Mouse (Mus musculus) stomach, embryonic 15.5 days (tissue): ENCODE measurements around the gene 2610528A11Rik. TPM values are rescaled to one million over a fixed set of nuclear protein-coding genes. Genes with fewer than 3 reads are reported as not detected.

Experiments used
- ATAC-seq: fragments of 200-750 bp; cut with Nextera tagmentation; 2 replicates; pipeline ENCODE4 v1.8.0; 2017; ENCODE audit warnings: low read depth, moderate number of reproducible peaks, moderate TSS enrichment; ENCODE audit not compliant: insufficient read depth, low FRiP score
- H3K27ac ChIP-seq: fragments of 300-500 bp; sonication (generic); 2 replicates; pipeline ENCODE4 v1.5.1; 2015; ENCODE audit warnings: mild to moderate bottlenecking, inconsistent platforms
- H3K27me3 ChIP-seq: fragments of 300-500 bp; sonication (generic); replicated peaks from 2 replicates; pipeline ENCODE4 v1.6.1; 2015; ENCODE audit warnings: inconsistent platforms
- H3K36me3 ChIP-seq: fragments of 300-500 bp; sonication (generic); 2 replicates; pipeline ENCODE4 v1.6.1; 2015; ENCODE audit warnings: inconsistent platforms
- H3K4me1 ChIP-seq: fragments of 300-500 bp; sonication (generic); 2 replicates; pipeline ENCODE4 v1.6.1; 2015; ENCODE audit warnings: inconsistent platforms
- H3K4me2 ChIP-seq: fragments of 300-500 bp; sonication (generic); 2 replicates; pipeline ENCODE4 v1.6.1; 2015; ENCODE audit warnings: mild to moderate bottlenecking, inconsistent platforms
- H3K4me3 ChIP-seq: fragments of 300-500 bp; sonication (generic); replicated peaks from 2 replicates; pipeline ENCODE4 v1.5.1; 2015; ENCODE audit warnings: inconsistent platforms
- H3K9ac ChIP-seq: fragments of 300-500 bp; sonication (generic); 2 replicates; pipeline ENCODE4 v1.6.1; 2015; ENCODE audit warnings: inconsistent platforms
- H3K9me3 ChIP-seq: fragments of 300-500 bp; sonication (generic); 2 replicates; pipeline ENCODE4 v1.6.1; 2016; ENCODE audit warnings: inconsistent platforms
- whole genome bisulfite sequencing: fragments of 180-500 bp; shearing (Covaris S2); methylation state at CpG from one replicate; pipeline ENCODE4 v1.1.7; 2015; 5-methylcytosine and 5-hydroxymethylcytosine counted together
- polyA plus RNA-seq: library from polyadenylated mRNA; unstranded; fragments of >200 nt; fragmentation: Nextera tagmentation; extraction: Ambion mirVana; gene quantifications from 2 replicates; pipeline ENCODE4 v1.2.1, GENCODE M21; 2015

Gene 2610528A11Rik
- polyA plus RNA-seq, 1 experiment from 2014 or later = 12.5 TPM

DNA sequence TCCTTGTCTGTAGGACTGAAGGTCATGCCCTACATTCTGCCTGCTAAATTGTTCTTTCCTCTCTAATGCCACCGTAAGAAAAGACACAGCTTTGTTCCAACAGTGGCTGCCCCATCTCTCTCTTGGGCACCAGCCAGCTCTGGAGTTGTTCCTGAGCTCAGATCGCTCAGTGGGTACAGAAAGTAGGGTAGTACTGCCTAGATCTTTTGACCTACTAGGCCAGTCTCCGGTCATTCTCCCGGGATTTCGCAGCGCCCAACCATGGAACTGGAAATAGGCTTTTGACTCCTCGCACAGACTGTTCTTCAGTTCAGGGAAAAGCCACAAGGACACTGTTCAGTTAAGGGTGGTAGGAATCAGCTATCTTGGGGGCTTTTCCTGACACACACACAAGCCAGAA is 891 bp downstream of the 2610528A11Rik start:
- Histone ChIP-seq H3K4me1 (no peaks in the 10 kb centered on the region), H3K4me2 (no peak overlapping the region), H3K27me3 (no peaks in the 10 kb centered on the region), H3K36me3 (no peaks in the 10 kb centered on the region), H3K9me3 (no peaks in the 10 kb centered on the region), H3K9ac (no peak overlapping the region), H3K27ac (no peak overlapping the region), H3K4me3 (no peak overlapping the region)
- 91% methylated on average over 7 of the region's 7 CpGs for WGBS
- ATAC-seq = no peak

- Histone ChIP-seq H3K4me1 (no peaks in the 10 kb centered on the region), H3K27ac (no peak overlapping the region), H3K4me3 (no peak overlapping the region), H3K27me3 (no peaks in the 10 kb centered on the region), H3K36me3 (no peaks in the 10 kb centered on the region), H3K4me2 (no peak overlapping the region), H3K9me3 (no peaks in the 10 kb centered on the region), H3K9ac (no peak overlapping the region)
- no peak for ATAC-seq
Observed at GRCm38 (mm10) chr14:37111371-37111770, 2.5 kb downstream of the 2610528A11Rik start.

DNA sequence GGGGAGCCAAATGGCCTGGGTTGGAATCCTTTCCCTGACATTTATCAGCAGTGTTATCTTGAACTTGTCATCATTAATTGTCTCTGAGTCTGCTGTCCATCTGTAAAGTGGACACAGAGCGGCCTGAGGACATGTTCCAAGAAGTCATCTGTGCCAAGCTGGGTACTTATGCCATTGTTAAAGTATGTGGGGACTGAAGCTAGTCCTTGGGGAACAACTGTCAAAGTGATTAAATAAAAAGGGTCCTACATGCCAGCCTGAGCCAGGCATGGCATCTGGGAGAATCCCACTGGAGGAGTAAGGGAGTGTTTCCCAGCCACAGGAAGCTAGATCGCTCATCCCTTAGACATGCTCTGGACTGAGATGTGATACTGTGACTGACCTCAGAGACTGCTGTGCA is 3.4 kb downstream of the 2610528A11Rik start:
- no peak overlapping the region for H3K27ac ChIP-seq
- no peak overlapping the region for H3K9ac ChIP-seq
- H3K4me1 ChIP-seq = no peaks in the 10 kb centered on the region
- no peaks in the 10 kb centered on the region for H3K27me3 ChIP-seq
- H3K4me2 ChIP-seq = no peak overlapping the region
- no peaks in the 10 kb centered on the region for H3K9me3 ChIP-seq
- ATAC-seq = no peak
- WGBS = 66% methylated on average over 2 of the region's 2 CpGs
- H3K4me3 ChIP-seq = no peak overlapping the region
- no peaks in the 10 kb centered on the region for H3K36me3 ChIP-seq

DNA sequence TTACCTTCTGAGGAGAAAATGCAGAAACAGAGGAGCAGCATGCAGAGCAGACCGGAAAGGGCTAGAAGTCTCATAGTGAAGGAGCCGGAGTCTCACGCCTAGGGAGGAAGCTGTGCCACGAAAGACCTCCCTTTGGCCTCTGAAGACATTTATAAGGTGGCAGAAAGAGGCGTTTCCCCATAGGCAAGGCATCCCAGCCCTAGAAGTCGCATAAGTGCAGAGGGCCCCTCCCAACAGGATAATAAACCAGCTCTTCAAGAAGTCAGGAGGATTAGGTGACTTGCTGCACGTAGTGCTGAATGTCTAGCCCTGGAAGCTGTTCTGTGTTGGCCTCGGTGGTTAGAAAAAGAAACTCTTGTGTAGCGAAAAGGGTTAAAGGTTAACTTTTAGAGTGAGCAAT is 3.8 kb downstream of the 2610528A11Rik start:
- Histone ChIP-seq H3K4me2 (no peak overlapping the region), H3K36me3 (no peaks in the 10 kb centered on the region), H3K9me3 (no peaks in the 10 kb centered on the region), H3K4me3 (no peak overlapping the region), H3K4me1 (no peaks in the 10 kb centered on the region), H3K27ac (no peak overlapping the region), H3K9ac (no peak overlapping the region), H3K27me3 (no peaks in the 10 kb centered on the region)
- ATAC-seq = no peak
- 33% methylated on average over 9 of the region's 9 CpGs for WGBS

- ATAC-seq = no peak
- 63% methylated on average over 8 of the region's 8 CpGs for WGBS
- Histone ChIP-seq H3K36me3 (no peaks in the 10 kb centered on the region), H3K4me3 (no peak overlapping the region), H3K4me2 (no peak overlapping the region), H3K4me1 (no peaks in the 10 kb centered on the region), H3K27me3 (no peaks in the 10 kb centered on the region), H3K27ac (no peak overlapping the region), H3K9ac (no peak overlapping the region), H3K9me3 (no peaks in the 10 kb centered on the region)
Observed at GRCm38 (mm10) chr14:37109460-37109859, 4.4 kb downstream of the 2610528A11Rik start.

DNA sequence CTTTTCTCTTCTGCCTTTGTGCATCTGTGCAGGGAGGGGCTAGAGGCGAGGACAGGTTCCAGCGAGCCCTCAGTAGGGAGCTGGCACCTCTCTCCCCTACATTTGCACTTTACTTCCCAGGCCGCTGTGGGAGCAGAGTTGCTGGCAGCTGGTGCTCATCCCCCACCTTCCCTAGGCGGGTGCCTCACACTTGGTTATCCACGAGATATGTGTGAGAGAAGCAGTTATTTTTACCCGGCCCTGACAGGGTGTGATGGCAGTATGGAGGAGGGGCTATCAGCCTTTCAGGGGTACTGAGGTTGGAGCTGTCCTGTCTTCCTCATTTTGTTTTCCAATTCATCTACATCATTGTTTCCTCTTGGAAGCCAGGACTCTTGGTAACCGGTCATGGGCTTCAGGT is 8.0 kb downstream of the 2610528A11Rik start:
- WGBS = 23% methylated on average over 7 of the region's 7 CpGs

DNA sequence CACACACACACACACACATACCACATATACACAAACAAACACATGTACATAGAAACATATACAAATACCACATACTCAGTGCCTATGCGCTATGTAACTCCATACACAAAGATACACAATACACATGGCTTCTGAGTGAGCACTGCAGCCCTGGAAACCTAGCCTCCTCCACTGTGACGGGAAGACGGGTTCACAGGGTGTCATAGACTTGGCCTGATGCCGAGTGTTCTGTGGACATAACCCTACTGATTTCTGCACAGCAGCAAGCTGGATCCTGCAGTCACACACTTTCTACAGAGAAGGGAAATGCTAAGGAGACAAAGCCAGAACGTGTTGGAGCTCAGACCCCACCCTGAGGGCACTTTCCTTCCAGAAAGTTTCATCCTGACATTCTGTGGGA is 9.1 kb downstream of the 2610528A11Rik start:
- H3K27me3 ChIP-seq = no peaks in the 10 kb centered on the region
- no peak overlapping the region for H3K27ac ChIP-seq
- no peak overlapping the region for H3K9ac ChIP-seq
- WGBS = 29% methylated on average over 5 of the region's 5 CpGs
- H3K4me3 ChIP-seq = no peak overlapping the region
- H3K4me2 ChIP-seq = no peak overlapping the region
- no peaks in the 10 kb centered on the region for H3K4me1 ChIP-seq
- H3K9me3 ChIP-seq = no peaks in the 10 kb centered on the region
- H3K36me3 ChIP-seq = no peaks in the 10 kb centered on the region
- ATAC-seq = 0 out of 2 replicates have a peak, but pooled peaks have one; percentile 35

More for the DNA sequence above, 8.0 kb downstream of the 2610528A11Rik start:
- Histone ChIP-seq H3K4me2 (no peak overlapping the region), H3K4me3 (no peak overlapping the region), H3K4me1 (no peaks in the 10 kb centered on the region), H3K9me3 (no peaks in the 10 kb centered on the region), H3K27me3 (no peaks in the 10 kb centered on the region), H3K27ac (no peak overlapping the region), H3K9ac (no peak overlapping the region), H3K36me3 (no peaks in the 10 kb centered on the region)
- no peak for ATAC-seq

GRCm38 (mm10) chr14:37102484-37102883 is 11.3 kb downstream of the 2610528A11Rik start:
- Histone ChIP-seq H3K4me2 (no peak overlapping the region), H3K9me3 (no peaks in the 10 kb centered on the region), H3K27me3 (peaks cover 19% of the 10 kb centered on the region), H3K36me3 (no peaks in the 10 kb centered on the region), H3K27ac (no peak overlapping the region), H3K4me1 (no peaks in the 10 kb centered on the region; the same call in none of the 2 replicates), H3K4me3 (no peak overlapping the region), H3K9ac (no peak overlapping the region)
- 68% methylated on average over 3 of the region's 3 CpGs for WGBS
- no peak for ATAC-seq

DNA sequence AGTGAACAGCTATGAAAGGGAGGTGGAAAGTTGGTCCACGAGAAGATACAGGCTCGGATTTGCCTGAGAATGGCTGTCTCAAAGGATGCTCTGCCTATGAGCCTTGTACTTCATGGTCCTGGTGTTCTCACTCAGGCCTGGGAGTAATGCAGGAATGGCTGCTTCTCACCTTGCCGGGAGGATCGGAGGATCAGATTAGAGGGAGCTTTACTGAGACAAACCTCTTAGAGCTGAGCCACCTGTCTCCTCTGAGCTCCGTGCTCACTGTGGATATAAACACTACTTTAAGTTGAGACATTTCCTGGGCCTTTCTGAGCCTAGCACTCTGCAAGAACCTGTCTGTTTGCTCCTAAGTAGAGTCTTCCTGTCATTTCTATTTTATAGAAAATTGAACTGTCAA is 12.3 kb downstream of the 2610528A11Rik start:
- Histone ChIP-seq H3K9me3 (no peaks in the 10 kb centered on the region), H3K4me1 (no peaks in the 10 kb centered on the region; the same call in none of the 2 replicates), H3K36me3 (no peaks in the 10 kb centered on the region), H3K4me3 (no peak overlapping the region), H3K9ac (no peak overlapping the region), H3K27me3 (peaks cover 25% of the 10 kb centered on the region), H3K27ac (no peak overlapping the region), H3K4me2 (no peak overlapping the region)
- 56% methylated on average over 5 of the region's 5 CpGs for WGBS
- no peak for ATAC-seq

GRCm38 (mm10) chr14:37097956-37098530 is 15.8 kb downstream of the 2610528A11Rik start, which contains the start of gene Cdhr1:
Cdhr1 (minus strand) TSS chr14:37098347.
- peak; percentile 68 for ATAC-seq
- Histone ChIP-seq H3K4me2 (peak within 1 kb of the TSS; percentile 50), H3K4me3 (peak within 1 kb of the TSS; percentile 21), H3K4me1 (no peaks in the 10 kb centered on the region; the same call in none of the 2 replicates), H3K9ac (no peak within 1 kb of the TSS), H3K9me3 (no peaks in the 10 kb centered on the region), H3K27me3 (peaks cover 25% of the 10 kb centered on the region), H3K36me3 (no peaks in the 10 kb centered on the region), H3K27ac (no peak within 1 kb of the TSS)
- 1% methylated on average over 30 of the region's 30 CpGs for WGBS

DNA sequence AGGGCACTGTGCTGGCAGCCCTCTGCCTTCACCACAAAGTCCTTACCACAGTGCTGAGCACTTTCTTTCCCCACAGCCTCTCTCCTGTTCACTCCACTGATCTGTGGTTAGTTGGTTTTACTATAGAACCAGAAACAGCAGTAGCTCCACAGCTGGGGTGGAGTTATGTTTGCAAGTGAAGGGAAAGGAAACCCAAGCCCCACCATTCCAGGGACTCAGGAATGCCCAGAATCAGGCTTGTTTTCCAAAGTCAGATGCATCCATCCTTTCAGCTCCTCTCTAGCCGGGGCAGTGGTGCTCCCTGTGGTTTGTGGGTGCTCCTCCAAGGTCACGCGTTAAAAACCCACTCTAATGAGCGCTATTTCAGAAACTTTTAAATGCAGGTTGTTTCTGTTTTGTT is 18.3 kb downstream of the 2610528A11Rik start:
- Histone ChIP-seq H3K27ac (no peak overlapping the region), H3K9me3 (no peaks in the 10 kb centered on the region), H3K4me3 (no peak overlapping the region), H3K4me1 (no peaks in the 10 kb centered on the region; the same call in none of the 2 replicates), H3K27me3 (peaks cover 25% of the 10 kb centered on the region), H3K36me3 (no peaks in the 10 kb centered on the region), H3K9ac (no peak overlapping the region), H3K4me2 (no peak overlapping the region)
- WGBS = 62% methylated on average over 4 of the region's 4 CpGs
- ATAC-seq = no peak

GRCm38 (mm10) chr14:37094436-37094835 is 19.4 kb downstream of the 2610528A11Rik start:
- 63% methylated on average over 6 of the region's 6 CpGs for WGBS
- ATAC-seq = no peak

DNA sequence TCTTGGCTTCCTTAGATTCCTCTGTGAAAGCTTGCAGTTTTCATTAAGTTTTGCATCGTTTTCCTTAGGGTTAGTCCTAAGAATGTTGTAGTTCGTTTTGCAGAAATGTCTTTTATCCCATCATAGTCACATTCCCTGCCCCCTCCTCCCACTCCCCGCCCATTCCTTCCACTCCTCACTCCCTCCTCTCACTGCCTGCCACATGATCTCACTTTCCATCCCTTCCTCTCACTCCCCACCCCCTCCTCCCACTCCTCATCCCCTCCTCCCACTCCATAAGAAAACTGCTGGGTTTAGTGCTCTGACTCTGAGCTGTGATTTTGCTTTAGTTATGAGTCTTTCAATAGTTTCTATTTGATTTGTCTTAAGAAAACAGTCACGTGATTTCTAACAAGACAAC is 30.1 kb downstream of the 2610528A11Rik start:
- Histone ChIP-seq H3K27me3 (no peaks in the 10 kb centered on the region), H3K4me1 (no peaks in the 10 kb centered on the region), H3K27ac (no peak overlapping the region), H3K9ac (no peak overlapping the region), H3K4me3 (no peak overlapping the region), H3K36me3 (no peaks in the 10 kb centered on the region), H3K4me2 (no peak overlapping the region), H3K9me3 (no peaks in the 10 kb centered on the region)
- ATAC-seq = no peak
- 26% methylated on average over 4 of the region's 4 CpGs for WGBS

More at GRCm38 (mm10) chr14:37094436-37094835, 19.4 kb downstream of the 2610528A11Rik start:
- no peak overlapping the region for H3K9ac ChIP-seq
- no peak overlapping the region for H3K27ac ChIP-seq
- H3K9me3 ChIP-seq = no peaks in the 10 kb centered on the region
- H3K4me2 ChIP-seq = no peak overlapping the region
- H3K4me1 ChIP-seq = no peaks in the 10 kb centered on the region; the same call in none of the 2 replicates
- H3K27me3 ChIP-seq = peaks cover 22% of the 10 kb centered on the region
- H3K4me3 ChIP-seq = no peak overlapping the region
- H3K36me3 ChIP-seq = no peaks in the 10 kb centered on the region
